ENCODE assay signal across 24 mouse cellular contexts in the genomic region with DNA sequence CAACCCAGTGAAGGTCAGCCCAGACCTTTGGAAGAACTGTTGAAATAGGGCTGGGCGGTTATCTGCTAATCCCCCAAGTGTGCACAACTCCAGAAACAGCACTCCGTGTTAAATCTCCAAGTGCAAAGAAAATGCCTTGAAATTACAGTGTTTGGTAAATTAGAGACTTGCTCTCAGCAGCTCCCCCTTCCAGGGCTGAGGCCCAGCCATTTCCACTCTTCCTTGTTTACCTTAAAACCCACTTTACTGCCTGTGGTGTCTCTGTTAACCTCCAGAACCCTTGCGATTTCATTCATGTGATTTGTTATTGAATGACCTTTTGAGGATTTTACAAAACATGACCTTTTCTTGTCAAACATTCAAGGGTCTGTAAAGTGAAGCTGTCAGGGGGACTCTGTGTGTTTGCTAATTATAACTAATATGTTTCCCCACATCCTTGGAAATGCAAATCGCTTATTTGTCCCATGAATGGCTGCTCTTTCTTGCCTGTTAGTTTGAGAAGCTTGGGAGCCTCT.
A peak's percentile ranks its signal among the peaks of the same experiment; 100 is the strongest.
DNase-seq lines count a peak whose midpoint lies in the region; ATAC-seq lines count a peak whose summit lies in the region.
"Had no signal": no experiment of that assay in that cellular context is flagged by ENCODE, and none has a peak within 500 bp of the region (broad histone marks: within the 10 kb centered on the region; RNA-seq: fewer than 3 reads in every experiment).

No protein-coding gene starts in this region.

- no peak for DNase-seq in forebrain, embryonic 10.5 days (ENCODE audit: extremely low spot score, low spot score)
- DNase-seq in forebrain, embryonic 11.5 days (ENCODE audit: low spot score), result no peak
- DNase-seq in hindbrain, embryonic 11.5 days (ENCODE audit: low spot score), result peak; percentile 20
- DNase-seq in neural tube, embryonic 11.5 days (ENCODE audit: low spot score), result peak; percentile 22
- DNase-seq in gastrocnemius, postnatal 4 days (ENCODE audit: low spot score in 2 of 2), result no peak
- DNase-seq in retina, embryonic 14.5 days (ENCODE audit: low spot score), result no peak
- DNase-seq: adrenal gland, postnatal 10 days; cerebellum, adult 8-10 months; cerebellum, postnatal 36 days; gastrocnemius, adult 2 months; heart, postnatal 14 days; kidney, adult 11 months; layer of hippocampus, adult 9-11 months; lung, postnatal 4 days; right cerebral cortex, postnatal 14 days; thymus, adult 2 months; thymus, postnatal 4 days had no signal

- WGBS in forebrain, embryonic 10.5 days, result 28% methylated on average over 4 of the region's 4 CpGs
- 12% methylated on average over 4 of the region's 4 CpGs for WGBS in forebrain, embryonic 11.5 days
- WGBS in hindbrain, embryonic 11.5 days, result 23% methylated on average over 4 of the region's 4 CpGs
- 22% methylated on average over 4 of the region's 4 CpGs for WGBS in hindbrain, embryonic 13.5 days
- WGBS in neural tube, embryonic 11.5 days, result 38% methylated on average over 4 of the region's 4 CpGs
- WGBS in neural tube, embryonic 15.5 days, result 27% methylated on average over 4 of the region's 4 CpGs

- no peak overlapping the region for H3K4me2 ChIP-seq in forebrain, embryonic 11.5 days (ENCODE audit: low read depth, low read length, severe bottlenecking)
- no peak overlapping the region for H3K4me2 ChIP-seq in hindbrain, embryonic 11.5 days (replicated peaks; ENCODE audit: low read depth, low read length)
- H3K4me2 ChIP-seq in hindbrain, embryonic 13.5 days, result no peak overlapping the region
- H3K4me2 ChIP-seq in neural tube, embryonic 11.5 days (ENCODE audit: low read depth), result no peak overlapping the region
- no peak overlapping the region for H3K4me2 ChIP-seq in neural tube, embryonic 15.5 days
- H3K4me2 ChIP-seq: embryonic facial prominence, embryonic 12.5 days; heart, embryonic 13.5 days; hindbrain, embryonic 14.5 days had no signal

- peaks cover 40% of the 10 kb centered on the region for H3K4me1 ChIP-seq in forebrain, embryonic 10.5 days
- peaks cover 9% of the 10 kb centered on the region; the same call in 1 of the 2 replicates for H3K4me1 ChIP-seq in forebrain, embryonic 11.5 days (replicated peaks; ENCODE audit: control insufficient read depth, insufficient read depth, low read length)
- peaks cover 7% of the 10 kb centered on the region for H3K4me1 ChIP-seq in hindbrain, embryonic 11.5 days (replicated peaks; ENCODE audit: control insufficient read depth, insufficient read depth, low read length)
- H3K4me1 ChIP-seq in hindbrain, embryonic 13.5 days (replicated peaks), result peaks cover 42% of the 10 kb centered on the region
- H3K4me1 ChIP-seq in neural tube, embryonic 11.5 days (ENCODE audit: control insufficient read depth, insufficient read depth, low read length), result peaks cover 27% of the 10 kb centered on the region
- peaks cover 25% of the 10 kb centered on the region for H3K4me1 ChIP-seq in neural tube, embryonic 15.5 days

- H3K36me3 ChIP-seq in forebrain, embryonic 10.5 days (replicated peaks), result no peaks in the 10 kb centered on the region
- H3K36me3 ChIP-seq in forebrain, embryonic 11.5 days (ENCODE audit: control insufficient read depth, insufficient read depth, low read length), result no peaks in the 10 kb centered on the region
- no peaks in the 10 kb centered on the region for H3K36me3 ChIP-seq in hindbrain, embryonic 11.5 days (ENCODE audit: control insufficient read depth, insufficient read depth, low read length)
- no peaks in the 10 kb centered on the region for H3K36me3 ChIP-seq in hindbrain, embryonic 13.5 days
- H3K36me3 ChIP-seq in neural tube, embryonic 11.5 days (ENCODE audit: control insufficient read depth, insufficient read depth, low read length), result no peaks in the 10 kb centered on the region
- H3K36me3 ChIP-seq in neural tube, embryonic 15.5 days, result no peaks in the 10 kb centered on the region
- H3K36me3 ChIP-seq: embryonic facial prominence, embryonic 12.5 days; heart, embryonic 13.5 days had no signal

- H3K9me3 ChIP-seq in forebrain, embryonic 10.5 days, result no peaks in the 10 kb centered on the region
- H3K9me3 ChIP-seq in forebrain, embryonic 11.5 days (ENCODE audit: control insufficient read depth, low read length), result no peaks in the 10 kb centered on the region
- no peaks in the 10 kb centered on the region for H3K9me3 ChIP-seq in hindbrain, embryonic 11.5 days (ENCODE audit: control insufficient read depth, low read length)
- no peaks in the 10 kb centered on the region for H3K9me3 ChIP-seq in hindbrain, embryonic 13.5 days
- H3K9me3 ChIP-seq in neural tube, embryonic 11.5 days (ENCODE audit: control insufficient read depth, low read length), result no peaks in the 10 kb centered on the region
- no peaks in the 10 kb centered on the region for H3K9me3 ChIP-seq in neural tube, embryonic 15.5 days (replicated peaks)
- H3K9me3 ChIP-seq: embryonic facial prominence, embryonic 12.5 days; heart, embryonic 13.5 days had no signal

- no peak; the same call in 1 of the 2 replicates for ATAC-seq in forebrain, embryonic 11.5 days (replicated peaks; ENCODE audit: low FRiP score)
- no peak for ATAC-seq in hindbrain, embryonic 11.5 days (ENCODE audit: low FRiP score)
- ATAC-seq in hindbrain, embryonic 13.5 days (ENCODE audit: low FRiP score), result no peak
- no peak for ATAC-seq in neural tube, embryonic 11.5 days (ENCODE audit: insufficient read depth, low FRiP score, low TSS enrichment)
- ATAC-seq in neural tube, embryonic 15.5 days (ENCODE audit: low FRiP score), result no peak

- H3K27me3 ChIP-seq in forebrain, embryonic 10.5 days (ENCODE audit: poor library complexity, severe bottlenecking), result peaks cover 91% of the 10 kb centered on the region
- H3K27me3 ChIP-seq in forebrain, embryonic 11.5 days (ENCODE audit: control insufficient read depth, insufficient read depth, low read length), result peaks cover 81% of the 10 kb centered on the region
- peaks cover 5% of the 10 kb centered on the region; the same call in 1 of the 2 replicates for H3K27me3 ChIP-seq in hindbrain, embryonic 11.5 days (ENCODE audit: control insufficient read depth, insufficient read depth, low read length)
- peaks cover 22% of the 10 kb centered on the region for H3K27me3 ChIP-seq in hindbrain, embryonic 13.5 days
- no peaks in the 10 kb centered on the region for H3K27me3 ChIP-seq in neural tube, embryonic 11.5 days (ENCODE audit: control insufficient read depth, insufficient read depth, low read length)
- H3K27me3 ChIP-seq in neural tube, embryonic 15.5 days (replicated peaks), result no peaks in the 10 kb centered on the region
- H3K27me3 ChIP-seq: embryonic facial prominence, embryonic 12.5 days had no signal

- H3K9ac ChIP-seq in forebrain, embryonic 11.5 days (ENCODE audit: low read length), result no peak overlapping the region
- H3K9ac ChIP-seq in hindbrain, embryonic 11.5 days (ENCODE audit: low read depth, low read length), result no peak overlapping the region
- no peak overlapping the region for H3K9ac ChIP-seq in hindbrain, embryonic 13.5 days
- no peak overlapping the region for H3K9ac ChIP-seq in neural tube, embryonic 11.5 days (ENCODE audit: low read length)
- no peak overlapping the region for H3K9ac ChIP-seq in neural tube, embryonic 15.5 days (replicated peaks)
- H3K9ac ChIP-seq: embryonic facial prominence, embryonic 12.5 days; heart, embryonic 13.5 days; hindbrain, embryonic 14.5 days had no signal

- no peak overlapping the region for H3K4me3 ChIP-seq in forebrain, embryonic 10.5 days
- no peak overlapping the region for H3K4me3 ChIP-seq in forebrain, embryonic 11.5 days (ENCODE audit: low read depth, low read length)
- H3K4me3 ChIP-seq in hindbrain, embryonic 11.5 days (ENCODE audit: low read depth, low read length), result no peak overlapping the region
- no peak overlapping the region for H3K4me3 ChIP-seq in hindbrain, embryonic 13.5 days
- H3K4me3 ChIP-seq in neural tube, embryonic 11.5 days (ENCODE audit: low read depth, low read length), result no peak overlapping the region
- no peak overlapping the region for H3K4me3 ChIP-seq in neural tube, embryonic 15.5 days (replicated peaks)
- H3K4me3 ChIP-seq: embryonic facial prominence, embryonic 12.5 days; erythroblast, embryonic 14.5 days; gastrocnemius, adult 2 months; heart, embryonic 13.5 days had no signal

- H3K27ac ChIP-seq in forebrain, embryonic 10.5 days, result peak overlapping the region; percentile 21; the same call in 1 of the 2 replicates
- H3K27ac ChIP-seq in forebrain, embryonic 11.5 days (ENCODE audit: low read depth, low read length), result no peak overlapping the region
- no peak overlapping the region for H3K27ac ChIP-seq in hindbrain, embryonic 11.5 days (ENCODE audit: low read depth, low read length)
- no peak overlapping the region for H3K27ac ChIP-seq in hindbrain, embryonic 13.5 days
- no peak overlapping the region for H3K27ac ChIP-seq in neural tube, embryonic 11.5 days (ENCODE audit: low read depth, low read length)
- no peak overlapping the region for H3K27ac ChIP-seq in neural tube, embryonic 15.5 days (replicated peaks)
- H3K27ac ChIP-seq: embryonic facial prominence, embryonic 12.5 days; gastrocnemius, adult 2 months; heart, embryonic 13.5 days; hindbrain, embryonic 14.5 days; stomach, postnatal 0 days had no signal

Comparison
In these comparisons a context has a peak if more than half of its experiments do, and no peak if none do; other contexts are left out.
1. DNase-seq: peak in hindbrain, embryonic 11.5 days (single experiment) and neural tube, embryonic 11.5 days (single experiment); none in forebrain, embryonic 10.5 days (single experiment), forebrain, embryonic 11.5 days (single experiment), gastrocnemius, postnatal 4 days (0 of 2) and retina, embryonic 14.5 days (single experiment).